Mouse (Mus musculus) C2C12 (cell line): Measurements from ENCODE around the gene Gm3424.
"Not testable (repeated sequence)": the region's sequence is repeated elsewhere in the genome, so short reads cannot be mapped to it uniquely, and the experiment has no call there.

Experiments used
- CEBPB ChIP-seq: IDR thresholded peaks from one replicate; pipeline ENCODE4 v1.6.1; 2011; ENCODE audit warnings: low read depth, mild to moderate bottlenecking, control low read depth, moderate library complexity
- CTCF ChIP-seq: IDR thresholded peaks from one replicate; pipeline ENCODE4 v1.5.1; 2011; ENCODE audit not compliant: control insufficient read depth, insufficient read depth, insufficient read length
- FOSL1 ChIP-seq: IDR thresholded peaks from one replicate; pipeline ENCODE4 v1.8.0; 2011; ENCODE audit warnings: mild to moderate bottlenecking, low read length; ENCODE audit not compliant: poor library complexity, insufficient read depth, severe bottlenecking
- MAX ChIP-seq: IDR thresholded peaks from one replicate; pipeline ENCODE4 v1.6.1; 2011; ENCODE audit warnings: mild to moderate bottlenecking, control low read depth
- MYOD1 ChIP-seq: IDR thresholded peaks from one replicate; pipeline ENCODE4 v1.6.1; 2011; ENCODE audit warnings: low read depth; ENCODE audit not compliant: control insufficient read depth, insufficient read length
- USF1 ChIP-seq: IDR thresholded peaks from one replicate; pipeline ENCODE4 v1.6.1; 2011; ENCODE audit warnings: low read depth, mild to moderate bottlenecking, control low read depth, moderate library complexity

DNA sequence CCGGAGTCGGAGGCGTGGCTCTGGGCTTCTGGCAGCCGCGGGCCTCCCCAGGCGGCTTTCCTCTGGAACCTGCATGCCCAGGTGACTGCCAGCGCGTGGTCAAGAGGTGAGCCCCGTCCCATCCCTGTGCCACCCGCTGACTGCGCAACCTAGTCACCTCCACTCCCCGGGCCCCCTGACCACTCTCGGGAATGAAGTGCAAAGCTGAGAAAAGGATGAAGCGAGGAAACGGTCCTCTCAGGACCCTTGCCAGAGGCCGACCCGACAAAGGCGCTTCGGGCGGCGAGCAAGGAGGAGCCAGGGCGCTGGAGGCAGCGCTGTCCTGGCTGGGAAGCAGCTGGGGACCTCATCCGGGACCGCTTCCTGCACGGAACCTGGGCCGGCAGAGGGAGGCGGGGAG, 49.7 kb upstream of the Gm3424 start:
- TF ChIP-seq CTCF, USF1, CEBPB, MAX, MYOD1, FOSL1: not testable (repeated sequence)
